Mouse (Mus musculus): ENCODE data around the gene Zdhhc7. TPM values are rescaled to one million over a fixed set of nuclear protein-coding genes. Genes with fewer than 3 reads are reported as not detected.

Zdhhc7 gene
- total RNA-seq (2023): 50.3 and 71.0 TPM in 2 replicates

GRCm38 (mm10) chr8:120101068-120101972 is at the start of gene Zdhhc7:
TSS of gene Zdhhc7 (minus strand) at chr8:120101482.

GRCm38 (mm10) chr8:120113758-120114255 is 12.5 kb upstream of the Zdhhc7 start, which contains the start of gene 6430548M08Rik:
TSS of gene 6430548M08Rik (plus strand) at chr8:120114152.

Other genes with a start within 250 kb of the Zdhhc7 start
- gene Klhl36, start 239.2 kb downstream of the Zdhhc7 start, total RNA-seq (2023): 15.3 and 21.9 TPM in 2 replicates
- gene Usp10, start 191.1 kb downstream of the Zdhhc7 start, total RNA-seq (2023): 13.7 and 16.1 TPM in 2 replicates
- gene Gm20388, start 190.6 kb downstream of the Zdhhc7 start, total RNA-seq (2023): 6.4 and 17.4 TPM in 2 replicates
- gene Crispld2, start 109.0 kb downstream of the Zdhhc7 start, total RNA-seq (2023): 103 and 118 TPM in 2 replicates
- 219 and 258 TPM in 2 replicates for gene 6430548M08Rik, start 12.7 kb upstream of the Zdhhc7 start, total RNA-seq (2023)
- gene Fam92b, start 76.0 kb upstream of the Zdhhc7 start, total RNA-seq (2023): not detected in 2 replicates
- 43.1 and 45.8 TPM in 2 replicates for gene Gse1, start 127.0 kb upstream of the Zdhhc7 start, total RNA-seq (2023)

All from neutrophil, adult 65 days (primary cell).